Mouse (Mus musculus): ENCODE data around the gene Hnrnpr.

GRCm38 (mm10) chr4:136289918-136290780 is 20.6 kb upstream of the Hnrnpr start:
- TF ChIP-seq ZNF384 (IDR thresholded peaks at IDR 0.05; ENCODE audit: low read depth, low read length) (no peak), ZC3H11A (IDR thresholded peaks at IDR 0.05; ENCODE audit: borderline replicate concordance, low read depth, low read length) (no peak), MAFK (IDR thresholded peaks at IDR 0.05; ENCODE audit: insufficient read depth, low read depth, low read length) (no peak), CHD2 (IDR thresholded peaks at IDR 0.05; ENCODE audit: low read depth, low read length) (no peak), HCFC1 (IDR thresholded peaks at IDR 0.05; ENCODE audit: borderline replicate concordance, insufficient read depth, low read length) (no peak)
